Mouse (Mus musculus) lung, embryonic 14.5 days (tissue): ENCODE measurements around the gene Prorsd1. TPM values are rescaled to one million over a fixed set of nuclear protein-coding genes. Genes with fewer than 3 reads are reported as not detected.

ENCODE experiments used
- ATAC-seq: fragments of 200-750 bp; cut with Nextera tagmentation; 2 replicates; pipeline ENCODE4 v1.8.0; 2017; ENCODE audit warnings: mild to moderate bottlenecking, moderate TSS enrichment, moderate library complexity; ENCODE audit not compliant: insufficient read depth
- DNase-seq: peaks from one replicate; pipeline ENCODE4 v3.0.0-alpha.2; 2015
- H3K27ac ChIP-seq: fragments of 300-500 bp; sonication (generic); 2 replicates; pipeline ENCODE4 v1.5.1; 2014; ENCODE audit warnings: low read depth, mild to moderate bottlenecking, moderate library complexity
- H3K27me3 ChIP-seq: fragments of 300-500 bp; sonication (generic); 2 replicates; pipeline ENCODE4 v1.6.1; 2014; ENCODE audit warnings: low read length, control low read depth; ENCODE audit not compliant: insufficient read depth
- H3K36me3 ChIP-seq: fragments of 300-500 bp; sonication (generic); 2 replicates; pipeline ENCODE4 v1.6.1; 2014; ENCODE audit warnings: control low read depth; ENCODE audit not compliant: insufficient read depth
- H3K4me1 ChIP-seq: fragments of 300-500 bp; sonication (generic); 2 replicates; pipeline ENCODE4 v1.6.1; 2014; ENCODE audit warnings: antibody characterized with exemption, control low read depth; ENCODE audit not compliant: insufficient read depth
- H3K4me2 ChIP-seq: fragments of 300-500 bp; sonication (generic); 2 replicates; pipeline ENCODE4 v1.6.1; 2014; ENCODE audit warnings: mild to moderate bottlenecking
- H3K4me3 ChIP-seq: fragments of 300-500 bp; sonication (generic); 2 replicates; pipeline ENCODE4 v1.5.1; 2014; ENCODE audit warnings: low read depth, low read length
- H3K9ac ChIP-seq: fragments of 300-500 bp; sonication (generic); 2 replicates; pipeline ENCODE4 v1.6.1; 2014
- H3K9me3 ChIP-seq: fragments of 300-500 bp; sonication (generic); 2 replicates; pipeline ENCODE4 v1.6.1; 2016; ENCODE audit warnings: low read depth, low read length, control low read depth
- CTCF ChIP-seq: IDR thresholded peaks from 2 replicates; pipeline ENCODE4 v1.5.1; 2016; ENCODE audit warnings: antibody characterized with exemption, low read depth
- WGBS: fragments of 180-500 bp; shearing (Covaris S2); extraction: QIAGEN DNeasy Blood & Tissue Kit; methylation state at CpG from one replicate; pipeline ENCODE4 v1.1.7; 2014; 5-methylcytosine and 5-hydroxymethylcytosine counted together
- polyA plus RNA-seq: library from polyadenylated mRNA; unstranded; fragments of >200 nt; fragmentation: Nextera tagmentation; extraction: Ambion mirVana; gene quantifications from 2 replicates; pipeline ENCODE4 v1.2.1, GENCODE M21; 2014

Gene Prorsd1
- 31.9 and 36.5 TPM in 2 replicates for polyA plus RNA-seq

GRCm38 (mm10) chr11:29514682-29515412, at the start of gene Prorsd1:
Gene Prorsd1, minus strand, starts transcription at chr11:29515033.
- Histone ChIP-seq H3K27me3 (no peaks in the 10 kb centered on the region), H3K4me2 (peak within 1 kb of the TSS; percentile 64), H3K9me3 (no peaks in the 10 kb centered on the region), H3K4me3 (peak within 1 kb of the TSS; percentile 59), H3K36me3 (peaks cover 12% of the 10 kb centered on the region), H3K27ac (peak within 1 kb of the TSS; percentile 70), H3K9ac (peak within 1 kb of the TSS; percentile 71), H3K4me1 (peaks cover 3% of the 10 kb centered on the region; the same call in 1 of the 2 replicates)
- TF ChIP-seq CTCF: no peak
- peak; percentile 99 for ATAC-seq
- 3% methylated on average over 40 of the region's 40 CpGs for WGBS
- peak; percentile 96 for DNase-seq

GRCm38 (mm10) chr11:29563406-29563805, 48.6 kb upstream of the Prorsd1 start:
- H3K36me3 ChIP-seq: no peaks in the 10 kb centered on the region
- H3K4me3 ChIP-seq: no peak overlapping the region
- H3K27ac ChIP-seq: no peak overlapping the region
- H3K9me3 ChIP-seq: no peaks in the 10 kb centered on the region
- H3K4me2 ChIP-seq: no peak overlapping the region
- H3K4me1 ChIP-seq: no peaks in the 10 kb centered on the region
- WGBS: 80% methylated on average over 2 of the region's 2 CpGs
- no peaks in the 10 kb centered on the region for H3K27me3 ChIP-seq
- DNase-seq: no peak
- no peak overlapping the region for H3K9ac ChIP-seq
- TF ChIP-seq CTCF: no peak
- ATAC-seq: no peak

- Histone ChIP-seq H3K4me3 (no peak overlapping the region), H3K9me3 (no peaks in the 10 kb centered on the region), H3K27me3 (no peaks in the 10 kb centered on the region), H3K27ac (no peak overlapping the region), H3K9ac (no peak overlapping the region), H3K4me2 (no peak overlapping the region), H3K36me3 (no peaks in the 10 kb centered on the region), H3K4me1 (no peaks in the 10 kb centered on the region)
- ATAC-seq: no peak
- WGBS: 85% methylated on average over 3 of the region's 3 CpGs
- DNase-seq: no peak
- TF ChIP-seq CTCF: no peak
Measured at GRCm38 (mm10) chr11:29560990-29561389, 46.2 kb upstream of the Prorsd1 start.

- 73% methylated on average over 9 of the region's 9 CpGs for WGBS
Measured at GRCm38 (mm10) chr11:29560452-29560851, 45.6 kb upstream of the Prorsd1 start.

GRCm38 (mm10) chr11:29549425-29549778, 34.6 kb upstream of the Prorsd1 start:
- Histone ChIP-seq H3K9me3 (no peaks in the 10 kb centered on the region), H3K4me3 (no peak overlapping the region), H3K4me1 (peaks cover 6% of the 10 kb centered on the region; the same call in 1 of the 2 replicates), H3K27me3 (no peaks in the 10 kb centered on the region), H3K27ac (no peak overlapping the region), H3K9ac (no peak overlapping the region), H3K36me3 (peaks cover 26% of the 10 kb centered on the region), H3K4me2 (no peak overlapping the region)
- TF ChIP-seq CTCF: no peak
- 86% methylated on average over 1 of the region's 1 CpGs for WGBS
- ATAC-seq (no peak), DNase-seq (no peak)

More at GRCm38 (mm10) chr11:29560452-29560851, 45.6 kb upstream of the Prorsd1 start:
- Histone ChIP-seq H3K4me1 (no peaks in the 10 kb centered on the region), H3K27ac (no peak overlapping the region), H3K9ac (no peak overlapping the region), H3K36me3 (no peaks in the 10 kb centered on the region), H3K9me3 (no peaks in the 10 kb centered on the region), H3K27me3 (no peaks in the 10 kb centered on the region), H3K4me3 (no peak overlapping the region), H3K4me2 (no peak overlapping the region)
- DNase-seq (no peak), ATAC-seq (no peak)
- TF ChIP-seq CTCF: no peak

- Histone ChIP-seq H3K9ac (peak overlapping the region; percentile 95), H3K27me3 (no peaks in the 10 kb centered on the region), H3K4me2 (peak overlapping the region; percentile 67), H3K9me3 (no peaks in the 10 kb centered on the region), H3K4me1 (peaks cover 6% of the 10 kb centered on the region; the same call in 1 of the 2 replicates), H3K4me3 (peak overlapping the region; percentile 74), H3K36me3 (peaks cover 33% of the 10 kb centered on the region), H3K27ac (peak overlapping the region; percentile 37; the same call in 1 of the 2 replicates)
- TF ChIP-seq CTCF: no peak
- ATAC-seq (0 out of 2 replicates have a peak, but pooled peaks have one; percentile 5), DNase-seq (no peak)
- WGBS: 17% methylated on average over 23 of the region's 23 CpGs
Measured at GRCm38 (mm10) chr11:29548504-29549424, 33.9 kb upstream of the Prorsd1 start.
